Mouse (Mus musculus): ENCODE results near the gene Ccdc71.

- TF ChIP-seq POLR2AphosphoS2 (IDR thresholded peaks at IDR 0.05; ENCODE audit: low read depth, low read length) (no peak), ZC3H11A (IDR thresholded peaks at IDR 0.05; ENCODE audit: low read depth, low read length) (no peak), E2F4 (IDR thresholded peaks at IDR 0.05; ENCODE audit: insufficient replicate concordance, low read depth, low read length) (no peak), CTCF (conservative IDR thresholded peaks at IDR 0.05 in 1 of 2, IDR thresholded peaks at IDR 0.05 in 1 of 2; ENCODE audit: low read depth in 2 of 2, low read length in 2 of 2) (no peak), MEF2A (IDR thresholded peaks at IDR 0.05; ENCODE audit: borderline replicate concordance, low read depth, low read length) (no peak), CHD2 (IDR thresholded peaks at IDR 0.05; ENCODE audit: low read length) (no peak), NELFE (IDR thresholded peaks at IDR 0.05; ENCODE audit: low read depth, low read length) (no peak), USF2 (conservative IDR thresholded peaks at IDR 0.05; ENCODE audit: low read depth, low read length) (no peak), RCOR1 (conservative IDR thresholded peaks at IDR 0.05; ENCODE audit: low read depth, low read length) (no peak), ZNF384 (IDR thresholded peaks at IDR 0.05; ENCODE audit: low read depth, low read length) (no peak), MAFK (IDR thresholded peaks at IDR 0.05; ENCODE audit: insufficient replicate concordance, low read length) (no peak), USF1 (IDR thresholded peaks at IDR 0.05; ENCODE audit: low read depth, low read length) (no peak)
Observed at GRCm38 (mm10) chr9:108451519-108452160, 8.7 kb upstream of the Ccdc71 start.
